Mouse (Mus musculus) mesoderm, embryonic 11.5 days (tissue): ENCODE data around the gene Gm20388.
A peak's percentile ranks its signal among the peaks of the same experiment; 100 is the strongest.

Experiments
- DNase-seq: peaks from one replicate; pipeline ENCODE4 v3.0.0-alpha.2; 2012; ENCODE audit warnings: low read depth, low spot score

Gm20388 gene

DNA sequence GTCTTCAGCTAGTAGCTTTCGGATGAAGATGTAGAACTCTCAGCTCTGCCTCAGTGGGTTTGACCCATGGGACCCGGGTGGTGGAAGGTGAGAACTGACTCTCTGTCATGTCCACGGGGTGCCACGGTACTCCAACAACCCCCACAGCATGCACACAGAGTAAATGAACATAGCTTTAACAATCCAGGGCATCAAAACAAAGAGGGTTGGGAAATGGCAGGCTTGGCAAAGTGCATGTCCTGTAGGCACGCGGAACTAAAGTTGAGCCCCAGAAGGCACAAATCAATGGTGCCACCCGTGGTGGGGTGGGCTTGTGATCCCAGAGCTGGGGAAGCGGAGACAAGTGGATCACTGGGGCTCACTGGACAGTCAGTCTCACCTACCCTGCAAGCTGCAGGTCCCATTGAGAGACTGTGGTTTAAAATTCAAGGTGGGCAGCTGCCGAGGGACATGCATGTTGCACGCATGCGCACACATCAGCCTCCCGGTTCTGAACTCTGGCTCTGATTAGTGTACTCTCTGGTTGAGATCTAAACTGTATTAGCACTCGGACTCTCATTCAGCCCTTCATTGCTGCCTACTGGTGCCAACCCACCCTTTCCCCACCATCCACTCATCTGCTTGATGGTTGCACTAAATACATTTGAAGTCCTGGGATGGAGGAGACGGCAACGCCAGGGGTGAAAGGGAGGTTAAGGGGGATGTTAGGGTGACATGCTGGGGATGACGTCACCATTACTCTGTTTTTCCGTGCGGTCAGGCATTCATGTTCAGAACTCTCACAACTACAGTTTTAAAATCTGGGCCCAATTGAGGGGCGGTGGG, 2037.9 kb downstream of the Gm20388 start:
- DNase-seq: no peak

DNA sequence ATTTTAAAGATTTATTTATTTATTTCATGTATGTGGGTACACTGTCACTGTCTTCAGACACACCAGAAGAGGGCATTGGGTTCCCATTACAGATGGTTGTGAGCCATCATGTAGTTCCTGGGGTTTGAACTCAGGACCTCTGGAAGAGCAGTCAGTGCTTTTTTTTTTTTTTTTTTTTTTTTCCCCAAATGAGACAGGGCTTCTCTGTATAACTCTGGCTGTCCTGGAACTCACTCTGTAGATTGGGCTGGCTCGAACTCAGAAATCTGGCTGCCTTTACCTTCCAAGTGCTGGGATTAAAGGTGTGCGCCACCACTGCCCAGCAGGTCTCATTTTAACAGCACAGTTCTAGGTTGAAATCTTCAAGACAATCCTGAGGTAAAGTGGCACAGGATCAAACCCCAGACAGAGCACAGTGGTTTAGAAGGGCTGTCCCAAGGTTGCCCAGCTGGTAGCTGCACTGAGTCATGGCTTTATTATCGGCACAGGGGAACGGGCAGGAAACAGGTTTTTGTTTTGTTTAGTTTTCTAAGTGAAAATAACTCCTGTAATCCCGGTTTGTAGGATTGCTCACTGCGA, 2038.7 kb downstream of the Gm20388 start, which contains the start of gene Banp:
Gene Banp (plus strand): TSS at position 529 of the 579 bp plus-strand sequence.
- DNase-seq: no peak

DNA sequence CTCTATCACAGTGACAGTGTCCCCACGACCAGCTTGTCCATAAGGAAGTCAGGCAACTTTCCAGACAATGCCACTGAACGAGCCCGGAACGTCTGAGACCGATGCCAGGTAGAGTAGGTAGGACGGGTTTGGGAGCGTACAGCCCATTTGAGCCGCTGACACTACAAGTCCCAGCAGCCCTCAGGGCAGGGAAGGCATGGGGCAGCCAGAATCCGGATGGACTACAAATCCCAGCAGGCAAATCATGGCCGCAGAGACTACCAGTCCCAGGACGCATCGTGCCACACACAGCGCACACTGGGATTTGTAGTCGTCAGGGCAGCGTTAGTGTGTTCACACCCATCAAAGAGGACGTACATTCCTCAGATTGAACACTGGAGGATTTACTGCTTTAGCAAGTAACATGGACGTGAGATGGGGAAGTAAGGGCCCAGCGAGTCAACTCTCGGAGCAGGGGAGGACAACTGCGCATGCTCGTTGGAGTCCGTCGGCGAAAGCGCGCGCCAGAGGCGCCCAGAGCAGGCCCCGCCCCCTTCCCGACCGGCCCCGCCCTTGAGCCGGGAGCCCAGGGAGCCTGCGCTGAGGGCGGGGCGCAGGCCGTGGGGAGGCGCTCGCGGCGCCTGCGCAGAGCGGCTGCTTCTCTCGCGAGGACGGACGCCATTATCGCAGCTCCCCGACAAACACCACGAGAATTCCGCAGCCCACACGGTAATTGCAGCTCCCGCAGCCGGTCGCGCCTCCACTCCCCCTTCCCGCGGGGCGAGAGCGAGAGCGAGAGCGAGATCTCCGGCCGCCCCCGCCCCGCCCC, 2039.5 kb downstream of the Gm20388 start:
- DNase-seq: peak; percentile 99

DNA sequence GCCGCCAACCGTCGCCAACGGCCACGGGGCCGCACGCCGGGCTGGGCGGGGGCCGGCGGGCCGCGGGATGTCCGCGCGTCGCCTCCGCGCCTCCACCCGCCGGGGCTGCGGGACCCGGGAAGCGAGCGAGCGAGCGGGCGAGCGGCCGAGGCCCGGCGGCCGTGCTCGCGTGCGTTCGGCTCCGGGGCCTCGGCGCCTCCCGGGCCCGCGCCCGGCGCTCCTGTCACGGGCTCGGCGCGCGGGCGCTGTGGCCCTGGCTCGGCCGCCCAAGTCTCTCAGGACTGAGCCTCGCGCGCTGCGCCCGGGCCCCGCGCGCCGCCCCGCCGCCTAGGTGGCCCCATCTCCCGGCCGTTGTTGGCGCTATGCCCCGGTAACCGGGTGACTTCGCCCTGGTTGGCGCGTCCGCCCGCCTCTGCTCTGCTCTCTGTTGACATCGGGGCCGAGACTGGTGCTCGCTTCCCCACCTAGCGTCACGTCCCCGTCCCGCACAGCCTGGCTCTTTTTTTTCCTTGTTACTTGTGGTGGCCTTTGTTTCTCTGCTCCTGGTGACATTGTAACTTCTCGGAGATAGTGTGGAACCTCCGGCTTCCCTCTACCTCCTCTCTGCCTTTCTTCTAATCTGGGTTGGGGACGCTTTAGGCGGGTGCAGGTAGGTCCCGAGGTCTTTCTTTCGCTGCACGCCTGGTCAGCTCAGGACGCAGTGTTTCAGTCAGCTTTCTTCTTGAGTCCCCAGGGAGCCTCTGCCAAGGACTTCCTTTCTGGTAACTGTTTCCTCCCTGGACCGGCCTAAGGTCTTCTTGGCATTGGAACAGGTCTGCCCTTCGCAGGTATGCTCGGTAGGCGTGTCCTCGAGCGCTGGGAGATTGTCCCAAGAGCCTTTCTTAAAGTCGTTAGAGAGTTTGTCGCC, 2040.4 kb downstream of the Gm20388 start:
- peak; percentile 55 for DNase-seq

DNA sequence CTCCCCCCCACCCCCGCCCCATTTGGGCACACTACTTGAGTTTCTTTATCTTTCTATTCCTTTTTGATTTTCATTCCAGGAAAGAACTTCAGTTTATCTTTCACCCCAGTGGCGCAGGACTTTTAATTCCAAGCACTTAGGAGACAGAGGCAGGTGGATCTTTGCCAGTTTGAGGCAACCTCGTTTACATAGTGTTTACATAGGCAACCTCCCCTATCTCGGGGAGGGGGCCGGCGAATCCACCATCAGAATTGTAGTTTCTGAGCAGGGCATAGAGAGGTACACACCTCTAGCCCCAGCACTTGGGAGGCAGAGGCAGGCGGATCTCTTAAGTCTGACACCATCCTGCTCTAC, 2041.0 kb downstream of the Gm20388 start:
- no peak for DNase-seq

DNA sequence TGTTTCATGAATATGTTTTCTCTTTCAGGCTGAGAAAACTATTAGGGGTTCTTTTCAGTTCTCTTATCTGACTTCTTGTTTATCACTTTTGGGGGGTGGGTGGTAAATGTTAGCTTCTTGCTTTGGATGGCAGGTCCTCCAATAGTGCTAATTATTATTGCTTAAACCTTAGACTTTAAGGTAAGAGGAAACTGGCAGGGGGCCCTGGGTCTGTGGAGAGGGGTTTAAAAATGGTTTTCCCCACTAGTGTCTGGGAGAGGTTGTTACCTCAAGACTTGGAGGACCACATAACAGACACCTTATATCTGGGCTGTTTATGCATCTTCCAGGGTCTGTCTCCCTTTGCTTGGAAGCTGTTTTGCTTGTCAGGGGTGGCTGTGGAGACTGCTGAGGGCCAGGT, 2041.5 kb downstream of the Gm20388 start:
- no peak for DNase-seq

DNA sequence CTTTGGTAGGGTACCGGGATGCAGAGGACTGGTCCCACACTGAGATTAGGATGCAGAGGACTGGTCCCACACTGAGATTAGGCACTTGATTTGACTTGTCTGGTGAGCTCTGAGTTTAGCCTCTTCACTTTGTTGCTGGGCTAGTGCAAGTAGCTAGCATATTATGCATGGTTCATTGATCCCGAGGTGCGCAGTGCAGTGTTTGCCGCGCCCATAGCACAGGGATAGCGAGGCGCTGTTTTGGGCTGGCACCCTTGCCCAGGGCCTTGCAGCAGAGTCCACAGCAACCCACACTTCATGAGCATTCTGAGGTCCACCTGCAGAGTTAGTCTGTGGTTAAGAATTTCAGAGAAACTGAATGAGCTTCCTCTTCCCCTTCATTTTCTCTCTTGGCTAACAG, 2042.2 kb downstream of the Gm20388 start:
- no peak for DNase-seq

DNA sequence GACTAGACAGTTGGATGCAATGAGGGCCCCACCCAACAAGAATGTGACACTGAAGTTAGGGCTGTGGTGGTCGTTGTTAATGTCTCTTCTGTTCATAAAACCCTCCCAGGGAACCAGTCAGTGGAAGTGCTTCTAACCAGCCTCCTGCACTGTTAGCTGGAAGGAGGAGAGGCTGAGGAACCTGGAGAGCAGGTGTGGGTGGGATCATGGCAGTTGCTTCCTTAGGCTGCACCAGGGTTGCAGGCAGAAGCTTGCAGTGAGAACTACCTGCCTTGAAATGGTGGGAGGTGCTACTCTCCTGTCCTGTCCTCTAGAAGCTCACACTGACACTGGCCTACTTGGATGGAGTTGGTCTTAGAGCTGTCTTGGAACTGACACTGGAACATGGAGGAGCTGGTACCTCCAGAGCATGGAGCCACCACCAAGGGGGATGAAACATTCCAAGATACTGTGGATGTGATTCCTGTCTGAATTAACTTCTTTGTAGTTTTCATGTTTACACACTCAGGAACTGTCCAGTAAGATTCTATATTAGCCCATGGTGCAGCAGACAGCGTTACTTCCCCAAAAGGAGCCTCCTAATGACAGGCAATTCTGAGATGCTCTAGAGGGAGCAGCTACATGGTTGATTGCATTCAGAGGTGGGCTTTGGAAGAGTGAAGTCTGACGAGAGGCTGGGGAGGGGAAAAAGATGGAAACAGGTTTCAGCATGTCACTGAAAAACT, 2043.3 kb downstream of the Gm20388 start:
- DNase-seq: no peak

DNA sequence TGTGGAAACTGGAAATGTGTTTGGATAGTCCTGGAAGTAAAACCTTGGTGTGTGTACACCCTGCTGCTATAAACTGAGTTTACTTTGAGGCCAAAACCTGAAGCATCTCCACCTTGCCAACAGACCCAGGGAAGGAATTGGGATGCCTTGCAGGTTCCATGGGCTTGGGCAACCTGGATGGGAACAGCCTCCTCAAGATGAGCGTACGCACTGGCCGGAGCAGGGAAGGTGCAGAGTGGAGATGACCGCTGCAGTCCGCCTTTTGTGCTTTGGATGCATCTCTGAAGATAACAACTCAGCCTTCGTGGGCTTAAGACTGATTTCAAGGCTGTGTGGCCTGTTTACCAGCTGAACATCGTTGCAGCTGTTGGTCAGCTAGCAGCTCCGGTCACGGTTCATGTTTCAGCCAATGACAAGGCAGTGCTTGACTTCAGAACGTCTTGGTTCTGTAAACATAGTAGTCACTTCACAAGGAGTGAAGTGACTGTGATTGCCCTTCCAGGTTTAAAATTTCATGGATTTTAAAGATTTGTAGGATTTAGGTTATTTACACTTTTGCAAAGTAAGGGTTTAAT, 2044.4 kb downstream of the Gm20388 start:
- no peak for DNase-seq

DNA sequence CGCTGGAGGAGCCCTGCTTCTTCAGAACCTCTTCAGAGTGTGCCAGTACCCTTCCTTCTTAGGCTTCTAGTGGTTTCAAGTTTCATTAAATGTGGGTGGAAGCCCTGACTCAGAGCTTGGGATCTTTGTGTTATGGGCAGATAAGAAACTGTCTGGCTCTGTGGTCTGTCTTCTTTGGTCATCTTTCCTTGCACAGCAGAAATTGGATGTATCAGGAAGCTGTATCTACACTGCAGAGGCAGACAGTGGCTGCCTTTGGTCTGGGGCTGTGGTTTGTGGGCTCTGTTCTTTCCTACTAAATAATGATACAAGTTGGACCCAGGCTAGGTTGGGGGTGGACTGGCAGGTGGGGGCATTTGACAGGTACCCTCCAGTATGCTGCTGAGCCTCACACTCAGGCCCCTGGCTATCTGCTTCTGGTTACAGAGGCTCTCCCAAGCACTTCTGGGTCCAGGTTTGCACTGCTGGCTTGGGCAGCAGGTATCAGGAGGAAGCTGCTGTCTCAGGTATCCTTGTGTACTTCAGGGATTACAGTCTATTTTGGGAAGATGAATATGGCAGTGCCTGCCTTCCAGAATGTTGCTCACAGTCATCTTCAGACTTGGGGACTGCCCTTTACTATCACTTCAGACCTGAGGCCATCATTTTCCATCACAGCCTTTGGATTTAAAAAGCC, 2045.3 kb downstream of the Gm20388 start:
- no peak for DNase-seq

DNA sequence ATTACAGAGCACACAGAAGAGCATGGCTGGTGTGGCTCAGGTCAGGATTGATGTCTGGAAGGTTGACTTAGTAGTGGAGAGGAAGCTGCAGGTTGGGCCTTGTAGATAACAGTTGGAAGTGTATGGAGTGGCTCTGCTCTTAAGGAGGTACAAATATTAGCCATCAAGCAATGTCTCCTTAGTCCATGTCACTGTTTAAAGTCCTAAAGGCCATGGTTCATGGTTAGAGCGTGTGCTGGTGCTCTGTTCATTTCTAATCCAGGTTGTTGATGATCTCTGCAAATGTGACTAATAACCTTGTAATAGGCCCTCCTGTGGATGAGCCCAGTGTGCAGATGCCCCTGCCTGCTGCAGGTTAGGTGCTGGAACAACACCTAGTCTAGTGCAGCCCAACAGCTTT, 2047.8 kb downstream of the Gm20388 start:
- no peak for DNase-seq

DNA sequence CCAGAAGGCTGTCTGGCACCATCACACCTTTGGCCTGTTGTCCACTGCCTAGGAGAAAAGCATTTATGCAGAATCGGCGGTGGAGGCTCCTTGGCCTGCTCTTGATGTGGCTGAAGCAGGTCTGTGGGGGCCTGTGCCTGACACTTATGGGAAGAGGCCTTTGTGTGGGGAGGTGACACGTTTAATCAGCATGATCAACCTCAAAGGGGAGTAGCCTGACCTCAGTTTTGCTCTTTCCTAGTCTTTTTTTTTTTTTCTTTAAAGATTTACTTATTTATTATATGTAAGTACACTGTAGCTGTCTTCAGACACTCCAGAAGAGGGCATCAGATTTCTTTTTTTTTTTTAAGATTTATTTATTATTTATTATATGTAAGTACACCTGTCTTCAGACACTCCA, 2052.3 kb downstream of the Gm20388 start:
- DNase-seq: no peak

DNA sequence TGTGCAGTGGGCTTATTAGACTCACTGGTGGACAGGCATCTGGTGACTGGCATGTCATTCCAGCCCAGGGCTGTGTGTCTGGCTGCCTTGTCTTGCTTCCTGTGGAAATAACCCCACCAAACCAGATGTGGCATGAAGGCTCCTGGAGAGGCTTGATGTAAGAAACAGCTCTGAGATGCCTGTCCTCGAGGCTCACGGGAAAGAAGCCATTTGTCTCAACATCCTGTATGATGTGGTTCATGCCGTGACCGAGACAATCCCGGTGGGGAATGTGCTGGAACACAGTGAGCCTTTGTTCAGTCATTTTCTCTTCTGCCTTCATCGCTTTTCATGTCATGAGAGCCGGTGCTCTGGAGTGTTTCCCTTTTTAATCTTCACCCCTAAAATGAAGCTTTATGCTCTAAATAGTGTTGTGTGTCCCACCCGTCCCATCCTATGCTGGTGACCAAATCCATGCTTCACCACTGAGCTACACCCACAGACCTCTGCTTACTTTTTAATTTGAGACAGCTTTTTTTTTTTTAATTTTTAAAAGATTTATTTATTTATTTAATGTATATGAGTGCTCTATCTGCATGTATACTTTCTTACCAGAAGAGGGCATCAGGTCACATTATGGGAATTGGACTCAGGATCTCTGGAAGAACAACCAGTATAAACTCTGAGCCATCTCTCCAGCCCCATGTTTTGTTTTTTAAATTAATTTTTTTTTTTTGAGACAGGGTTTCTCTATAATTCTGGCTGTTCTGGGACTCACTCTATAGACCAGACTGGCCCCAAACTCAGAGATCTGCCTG, 2054.3 kb downstream of the Gm20388 start:
- DNase-seq: peak; percentile 79

DNA sequence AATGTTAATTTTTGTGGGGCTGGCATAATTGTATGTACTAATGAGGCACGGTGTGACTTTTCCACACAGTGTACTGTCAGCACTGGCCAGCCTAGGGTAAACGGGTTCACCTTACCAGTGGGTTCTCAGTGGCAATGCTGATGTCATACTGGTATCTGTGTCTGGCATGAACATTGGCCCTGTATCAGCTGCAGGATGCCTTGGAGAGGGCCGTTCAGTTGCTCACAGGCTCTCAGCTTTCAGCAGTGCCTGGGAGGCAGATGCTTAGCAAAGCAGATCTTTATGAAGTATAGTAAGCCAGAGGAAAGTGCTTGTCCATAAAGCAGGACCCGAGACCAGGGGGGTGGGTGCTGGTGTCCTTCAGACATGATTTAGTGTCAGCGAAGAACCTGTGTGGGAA, 2055.5 kb downstream of the Gm20388 start:
- DNase-seq: no peak

DNA sequence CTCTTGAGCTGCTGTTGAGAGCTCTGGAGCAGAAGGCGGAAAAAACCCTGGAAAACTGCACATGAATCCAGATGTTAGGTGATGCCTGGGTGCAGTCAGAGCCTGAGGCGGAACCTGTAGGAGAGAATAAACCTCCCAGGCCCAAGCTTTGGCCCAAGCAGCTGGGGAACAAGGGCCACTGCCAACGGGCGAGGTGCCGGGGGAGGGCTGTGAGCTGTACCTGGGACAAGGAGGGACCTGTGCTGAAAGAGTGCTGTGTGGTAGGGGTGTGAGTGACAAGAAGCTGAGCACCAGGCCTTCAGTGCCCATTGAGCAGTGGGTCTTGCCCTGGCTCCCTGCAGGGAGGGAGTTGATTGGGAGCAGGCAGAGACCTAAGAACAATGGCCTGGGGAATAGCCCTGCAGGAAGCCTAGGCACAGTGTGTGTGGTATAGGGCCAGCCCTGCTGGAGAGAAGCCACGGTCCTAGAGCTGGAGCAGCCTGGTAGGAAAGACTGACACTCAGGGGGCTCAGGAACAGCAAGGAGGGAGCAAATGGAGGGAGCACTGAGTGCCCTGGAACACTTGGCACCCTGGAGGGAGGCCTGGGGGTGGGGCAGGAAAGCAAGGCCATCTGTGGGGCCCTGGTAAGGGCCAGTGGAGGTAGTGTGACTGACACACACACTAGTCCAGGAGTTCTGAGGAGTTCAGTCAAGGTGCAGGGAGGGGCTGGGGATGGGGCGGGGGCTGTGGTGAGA, 2056.2 kb downstream of the Gm20388 start:
- DNase-seq: no peak

DNA sequence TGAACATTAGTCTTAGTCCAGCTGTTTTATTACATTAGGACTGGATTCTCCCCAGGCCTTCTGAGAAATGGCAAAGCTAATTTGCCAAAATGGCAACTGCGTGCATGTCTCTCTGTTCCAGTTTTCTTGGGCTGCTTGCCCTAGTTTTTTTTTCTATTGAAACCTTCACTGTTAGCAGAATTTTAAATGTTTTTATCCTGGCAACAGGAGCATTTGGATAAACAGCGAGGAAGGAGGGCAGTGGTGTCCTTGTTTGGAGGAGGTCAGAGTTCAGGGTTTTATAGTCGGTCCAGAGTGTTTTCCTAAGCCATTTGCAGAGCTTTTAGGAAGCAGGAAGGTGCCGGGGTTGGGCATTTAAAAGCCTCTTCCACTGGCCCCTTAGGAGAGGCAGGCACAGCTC, 2057.3 kb downstream of the Gm20388 start:
- no peak for DNase-seq

DNA sequence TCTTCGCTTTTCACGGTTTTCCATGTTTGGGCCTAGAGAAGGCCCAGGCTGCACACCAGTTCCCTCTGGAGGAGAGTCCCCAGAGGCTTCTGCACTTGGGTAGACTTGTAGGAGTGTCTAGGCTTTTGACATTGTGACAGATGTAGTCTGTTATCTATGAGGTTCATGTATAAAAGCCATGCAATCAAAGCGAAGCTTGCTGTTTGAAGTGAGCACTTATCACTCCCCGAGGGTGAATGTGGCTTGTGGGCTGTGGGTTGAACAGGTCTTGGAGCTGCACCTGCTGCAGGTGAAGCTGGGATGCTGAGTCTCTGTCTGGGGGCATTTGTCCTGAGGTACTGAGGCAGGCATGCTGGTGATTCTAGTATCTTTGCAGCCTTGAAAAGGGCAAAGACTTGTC, 2057.9 kb downstream of the Gm20388 start:
- no peak for DNase-seq

DNA sequence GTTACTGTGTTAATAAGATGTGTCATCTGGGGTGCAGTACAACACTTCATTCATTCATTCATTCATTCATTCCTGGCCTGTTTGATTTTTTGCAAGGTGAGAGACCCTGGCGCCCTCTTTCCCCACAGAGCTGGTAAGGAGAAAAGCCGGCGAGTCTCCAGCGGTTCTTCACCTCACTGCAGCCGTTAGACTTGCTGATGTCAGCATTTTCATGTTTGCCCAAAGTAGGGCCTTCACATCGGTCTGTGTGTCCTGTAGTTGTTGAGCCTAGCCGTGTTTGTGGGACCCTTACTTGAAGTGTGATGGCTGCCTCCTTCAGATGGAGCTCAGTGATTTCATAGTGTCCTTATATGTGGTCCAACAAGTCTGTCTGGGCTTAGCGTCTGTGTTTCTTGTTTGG, 2059.6 kb downstream of the Gm20388 start:
- DNase-seq: no peak
